12 mouse cellular contexts compared by ENCODE assay signal in genomic region chr5:34191021-34191420, GRCm38 (mm10). TPM values are rescaled to one million over a fixed set of nuclear protein-coding genes. Genes with fewer than 3 reads are reported as not detected.
DNase-seq lines count a peak whose midpoint lies in the region; ATAC-seq and TF ChIP-seq lines count a peak whose summit lies in the region.
"Had no signal": no experiment of that assay in that cellular context is flagged by ENCODE, and none has a peak within 500 bp of the region (broad histone marks: within the 10 kb centered on the region; RNA-seq: fewer than 3 reads in every experiment).

No protein-coding gene starts in this region.

- H3K4me2 ChIP-seq in hindbrain, postnatal 0 days (ENCODE audit: low read depth, low read length): no peak overlapping the region
- no peak overlapping the region for H3K4me2 ChIP-seq in hindbrain, embryonic 14.5 days (replicated peaks)
- H3K4me2 ChIP-seq: embryonic facial prominence, embryonic 15.5 days; heart, embryonic 13.5 days; liver, embryonic 15.5 days had no signal

- H3K36me3 ChIP-seq in hindbrain, postnatal 0 days (ENCODE audit: insufficient read depth, low read length): no peaks in the 10 kb centered on the region
- no peaks in the 10 kb centered on the region for H3K36me3 ChIP-seq in hindbrain, embryonic 14.5 days (replicated peaks; ENCODE audit: control insufficient read depth, insufficient read depth)
- H3K36me3 ChIP-seq: embryonic facial prominence, embryonic 15.5 days; G1E; heart, embryonic 13.5 days; liver, embryonic 15.5 days had no signal

- no peak for ATAC-seq in hindbrain, postnatal 0 days
- no peak for ATAC-seq in hindbrain, embryonic 14.5 days (ENCODE audit: low FRiP score)

- TF ChIP-seq CTCF in hindbrain, postnatal 0 days (IDR thresholded peaks at IDR 0.05; ENCODE audit: low read depth): no peak
- TF ChIP-seq CTCF in lung, adult 2 months (IDR thresholded peaks at IDR 0.05; ENCODE audit: insufficient read depth, low read length): no peak

- no peaks in the 10 kb centered on the region for H3K27me3 ChIP-seq in hindbrain, postnatal 0 days (ENCODE audit: insufficient read depth, low read length)
- H3K27me3 ChIP-seq in hindbrain, embryonic 14.5 days (ENCODE audit: control insufficient read depth, insufficient read depth, low read length): no peaks in the 10 kb centered on the region
- H3K27me3 ChIP-seq: embryonic facial prominence, embryonic 15.5 days; heart, embryonic 13.5 days; liver, embryonic 15.5 days had no signal

- no peak overlapping the region for H3K27ac ChIP-seq in hindbrain, postnatal 0 days
- H3K27ac ChIP-seq in hindbrain, embryonic 14.5 days: no peak overlapping the region
- H3K27ac ChIP-seq: embryonic facial prominence, embryonic 15.5 days; heart, embryonic 13.5 days; liver, embryonic 15.5 days had no signal

- H3K4me1 ChIP-seq in hindbrain, postnatal 0 days (ENCODE audit: insufficient read depth, low read length): peaks cover 11% of the 10 kb centered on the region
- H3K4me1 ChIP-seq in hindbrain, embryonic 14.5 days (replicated peaks; ENCODE audit: control insufficient read depth, insufficient read depth, low read length): peaks cover 13% of the 10 kb centered on the region
- H3K4me1 ChIP-seq in lung, adult 2 months (ENCODE audit: control insufficient read depth, insufficient read depth, low read length): peaks cover 3% of the 10 kb centered on the region

- no peak for TF ChIP-seq POLR2A in lung, adult 2 months (IDR thresholded peaks at IDR 0.05; ENCODE audit: borderline replicate concordance, extremely low read depth, low read depth, low read length)

- 47% methylated on average over 4 of the region's 4 CpGs for WGBS in hindbrain, postnatal 0 days
- whole genome bisulfite sequencing in hindbrain, embryonic 14.5 days: 52% methylated on average over 4 of the region's 4 CpGs
- WGBS in lung, adult 2 months: 41% methylated on average over 4 of the region's 4 CpGs

- H3K9me3 ChIP-seq in hindbrain, postnatal 0 days (ENCODE audit: low read length): no peaks in the 10 kb centered on the region
- no peaks in the 10 kb centered on the region for H3K9me3 ChIP-seq in hindbrain, embryonic 14.5 days (ENCODE audit: control insufficient read depth, low read length)
- H3K9me3 ChIP-seq: embryonic facial prominence, embryonic 15.5 days; G1E; heart, embryonic 13.5 days; liver, embryonic 15.5 days had no signal

- H3K9ac ChIP-seq in hindbrain, postnatal 0 days (replicated peaks; ENCODE audit: low read length): no peak overlapping the region
- no peak overlapping the region for H3K9ac ChIP-seq in hindbrain, embryonic 14.5 days
- H3K9ac ChIP-seq: embryonic facial prominence, embryonic 15.5 days; heart, embryonic 13.5 days; liver, embryonic 15.5 days had no signal

- no peak overlapping the region for H3K4me3 ChIP-seq in hindbrain, postnatal 0 days (ENCODE audit: low read length)
- H3K4me3 ChIP-seq in hindbrain, embryonic 14.5 days (replicated peaks; ENCODE audit: low read length): no peak overlapping the region
- no peak overlapping the region for H3K4me3 ChIP-seq in lung, adult 2 months (replicated peaks; ENCODE audit: extremely low read depth, low read depth, low read length)
- H3K4me3 ChIP-seq: embryonic facial prominence, embryonic 15.5 days; heart, embryonic 13.5 days; liver, embryonic 15.5 days had no signal

- peak; percentile 49 for DNase-seq in hindbrain, postnatal 0 days (ENCODE audit: low spot score)
- no peak for DNase-seq in hindbrain, embryonic 14.5 days (ENCODE audit: low spot score)
- peak; percentile 82 for DNase-seq in 416B (ENCODE audit: low read depth)
- peak; percentile 78 for DNase-seq in adrenal gland, postnatal 10 days
- DNase-seq in lung, adult 2 months: peak; percentile 64
- no peak for DNase-seq in frontal cortex, postnatal 36 days (ENCODE audit: low spot score in 2 of 2)
- DNase-seq in left cerebral cortex, adult 18-20 months (ENCODE audit: low spot score in 2 of 2): no peak
- DNase-seq in spleen, adult 12 weeks (ENCODE audit: low spot score): no peak

RNA-seq across cellular contexts. Expression of gene Mxd4, which starts 3.5 kb away (rescaled TPM):
- 73.3 and 99.1 TPM in 2 replicates for total RNA-seq in hindbrain, postnatal 0 days (2014; rRNA removed)
- polyA plus RNA-seq in hindbrain, postnatal 0 days (2015; fragmentation: Nextera tagmentation; extraction: Ambion mirVana): 22.0 and 23.5 TPM in 2 replicates
- 32.9 and 34.1 TPM in 2 replicates for polyA plus RNA-seq in hindbrain, embryonic 14.5 days (2014; fragmentation: Nextera tagmentation; extraction: Ambion mirVana)
- 100 to 1,000 TPM; 140 to 144 TPM for total RNA-seq in adrenal gland, postnatal 10 days (2021)
- polyA plus RNA-seq in lung, adult 2 months (2012; rRNA removed): 318 and 340 TPM in 2 replicates
- 10 to 100 TPM; 74.0 to 80.4 TPM for total RNA-seq in left cerebral cortex, adult 18-20 months (2021)

RNA-seq across cellular contexts. Expression of gene Haus3, which starts 21.7 kb away (rescaled TPM):
- total RNA-seq in hindbrain, postnatal 0 days (2014; rRNA removed): 4.1 and 4.2 TPM in 2 replicates
- polyA plus RNA-seq in hindbrain, postnatal 0 days (2015; fragmentation: Nextera tagmentation; extraction: Ambion mirVana): 12.7 TPM in 2 replicates
- 12.1 and 14.1 TPM in 2 replicates for polyA plus RNA-seq in hindbrain, embryonic 14.5 days (2014; fragmentation: Nextera tagmentation; extraction: Ambion mirVana)
- 1 to 10 TPM; 9.3 to 9.8 TPM for total RNA-seq in adrenal gland, postnatal 10 days (2021)
- polyA plus RNA-seq in lung, adult 2 months (2012; rRNA removed): 0.46 and 0.49 TPM in 2 replicates
- total RNA-seq in left cerebral cortex, adult 18-20 months (2021): 1 to 10 TPM; 7.8 to 8.6 TPM

RNA-seq across cellular contexts. Expression of gene Poln, which starts 21.8 kb away (rescaled TPM):
- 0.16 TPM in 1 of 2 replicates, not detected in the other for total RNA-seq in hindbrain, postnatal 0 days (2014; rRNA removed)
- 0.68 and 0.69 TPM in 2 replicates for polyA plus RNA-seq in hindbrain, postnatal 0 days (2015; fragmentation: Nextera tagmentation; extraction: Ambion mirVana)
- 0.47 and 0.98 TPM in 2 replicates for polyA plus RNA-seq in hindbrain, embryonic 14.5 days (2014; fragmentation: Nextera tagmentation; extraction: Ambion mirVana)
- 10 to 100 TPM; 37.3 to 40.0 TPM for total RNA-seq in adrenal gland, postnatal 10 days (2021)
- polyA plus RNA-seq in lung, adult 2 months (2012; rRNA removed): 0.77 and 1.4 TPM in 2 replicates
- total RNA-seq in left cerebral cortex, adult 18-20 months (2021): 1 to 10 TPM; 1.6 TPM
- polyA plus RNA-seq: G1E had no signal

Comparison
In these comparisons a context has a peak if more than half of its experiments do, and no peak if none do; other contexts are left out.
1. DNase-seq: peak in hindbrain, postnatal 0 days (single experiment), 416B (single experiment), adrenal gland, postnatal 10 days (single experiment) and lung, adult 2 months (single experiment); none in hindbrain, embryonic 14.5 days (single experiment), frontal cortex, postnatal 36 days (0 of 2), left cerebral cortex, adult 18-20 months (0 of 2) and spleen, adult 12 weeks (single experiment).
2. RNA of gene Poln, which starts 21.8 kb away (total RNA-seq): 37.3 to 40.0 TPM in adrenal gland, postnatal 10 days; 1.6 TPM in left cerebral cortex, adult 18-20 months and 0.16 TPM in hindbrain, postnatal 0 days; every median in the first group is over 10 times any median in the second.